Mouse (Mus musculus): Measurements from ENCODE around the gene Ak5. TPM values are rescaled to one million over a fixed set of nuclear protein-coding genes. Genes with fewer than 3 reads are reported as not detected.
"Not testable (repeated sequence)": the region's sequence is repeated elsewhere in the genome, so short reads cannot be mapped to it uniquely, and the experiment has no call there.

The Ak5 gene
- 1.0 and 1.7 TPM in 2 replicates for polyA plus RNA-seq (2015; fragmentation: Nextera tagmentation; extraction: Ambion mirVana)

- Histone ChIP-seq H3K9ac (peak within 1 kb of the TSS; percentile 73), H3K4me3 (peak within 1 kb of the TSS; percentile 56), H3K9me3 (no peaks in the 10 kb centered on the region), H3K4me2 (peak within 1 kb of the TSS; percentile 91), H3K4me1 (peaks cover 12% of the 10 kb centered on the region), H3K27me3 (peaks cover 47% of the 10 kb centered on the region), H3K36me3 (no peaks in the 10 kb centered on the region), H3K27ac (no peak within 1 kb of the TSS)
- 0 out of 2 replicates have a peak, but pooled peaks have one; percentile 37 for ATAC-seq (ENCODE audit: insufficient number of reproducible peaks, insufficient read depth, low FRiP score, low TSS enrichment, low read depth)
- WGBS: 8% methylated on average over 3 of the region's 5 CpGs
Measured at GRCm38 (mm10) chr3:152668239-152668638, at the start of gene Ak5. Gene Ak5, minus strand, starts transcription at chr3:152668360.

- peak within 1 kb of the TSS; percentile 89 for H3K9ac ChIP-seq
- H3K4me3 ChIP-seq: peak within 1 kb of the TSS; percentile 94
- no peaks in the 10 kb centered on the region for H3K27me3 ChIP-seq
- H3K4me1 ChIP-seq: peaks cover 9% of the 10 kb centered on the region
- WGBS: under 1% methylated on average over 48 of the region's 48 CpGs
- peak; percentile 62; the same call in 1 of the 2 replicates for ATAC-seq (ENCODE audit: insufficient number of reproducible peaks, insufficient read depth, low FRiP score, low TSS enrichment, low read depth)
- H3K36me3 ChIP-seq: peaks cover 8% of the 10 kb centered on the region; the same call in 1 of the 2 replicates
- H3K27ac ChIP-seq: no peak within 1 kb of the TSS
- H3K9me3 ChIP-seq: no peaks in the 10 kb centered on the region
- H3K4me2 ChIP-seq: peak within 1 kb of the TSS; percentile 83
Measured at GRCm38 (mm10) chr3:152713991-152714902, 46.1 kb upstream of the Ak5 start, which contains the start of gene Pigk. Gene Pigk, plus strand, starts transcription at chr3:152714100.

- H3K4me3 ChIP-seq: no peak overlapping the region
- WGBS: 70% methylated on average over 4 of the region's 4 CpGs
- ATAC-seq (ENCODE audit: insufficient number of reproducible peaks, insufficient read depth, low FRiP score, low TSS enrichment, low read depth): no peak
- H3K9ac ChIP-seq: no peak overlapping the region
- peaks cover 9% of the 10 kb centered on the region for H3K4me1 ChIP-seq
- no peaks in the 10 kb centered on the region for H3K27me3 ChIP-seq
- H3K27ac ChIP-seq: no peak overlapping the region
- no peak overlapping the region for H3K4me2 ChIP-seq
- H3K9me3 ChIP-seq: no peaks in the 10 kb centered on the region
- no peaks in the 10 kb centered on the region for H3K36me3 ChIP-seq
Measured at GRCm38 (mm10) chr3:152712957-152713356, 44.8 kb upstream of the Ak5 start.

- no peaks in the 10 kb centered on the region for H3K9me3 ChIP-seq
- no peak for ATAC-seq (ENCODE audit: insufficient number of reproducible peaks, insufficient read depth, low FRiP score, low TSS enrichment, low read depth)
- peaks cover 5% of the 10 kb centered on the region for H3K4me1 ChIP-seq
- WGBS: 41% methylated on average over 3 of the region's 3 CpGs
- H3K27ac ChIP-seq: no peak overlapping the region
- no peaks in the 10 kb centered on the region for H3K36me3 ChIP-seq
- H3K27me3 ChIP-seq: no peaks in the 10 kb centered on the region
- H3K4me3 ChIP-seq: no peak overlapping the region
- no peak overlapping the region for H3K9ac ChIP-seq
- no peak overlapping the region for H3K4me2 ChIP-seq
Measured at GRCm38 (mm10) chr3:152709936-152710335, 41.8 kb upstream of the Ak5 start.

GRCm38 (mm10) chr3:152707321-152707823 is 39.2 kb upstream of the Ak5 start:
- 80% methylated on average over 5 of the region's 5 CpGs for WGBS
- ATAC-seq (ENCODE audit: insufficient number of reproducible peaks, insufficient read depth, low FRiP score, low TSS enrichment, low read depth): no peak
- H3K9ac ChIP-seq: no peak overlapping the region
- no peak overlapping the region for H3K4me2 ChIP-seq
- H3K4me1 ChIP-seq: no peaks in the 10 kb centered on the region
- H3K9me3 ChIP-seq: no peaks in the 10 kb centered on the region
- H3K27ac ChIP-seq: no peak overlapping the region
- no peaks in the 10 kb centered on the region for H3K27me3 ChIP-seq
- H3K4me3 ChIP-seq: no peak overlapping the region
- H3K36me3 ChIP-seq: no peaks in the 10 kb centered on the region

GRCm38 (mm10) chr3:152706901-152707300 is 38.7 kb upstream of the Ak5 start:
- no peak overlapping the region for H3K9ac ChIP-seq
- H3K27me3 ChIP-seq: no peaks in the 10 kb centered on the region
- H3K36me3 ChIP-seq: no peaks in the 10 kb centered on the region
- WGBS: 87% methylated on average over 2 of the region's 2 CpGs
- no peak overlapping the region for H3K27ac ChIP-seq
- ATAC-seq (ENCODE audit: insufficient number of reproducible peaks, insufficient read depth, low FRiP score, low TSS enrichment, low read depth): no peak
- H3K4me2 ChIP-seq: no peak overlapping the region
- H3K4me1 ChIP-seq: no peaks in the 10 kb centered on the region
- no peaks in the 10 kb centered on the region for H3K9me3 ChIP-seq
- H3K4me3 ChIP-seq: no peak overlapping the region

- H3K27ac ChIP-seq: no peak overlapping the region
- no peak overlapping the region for H3K4me3 ChIP-seq
- ATAC-seq (ENCODE audit: insufficient number of reproducible peaks, insufficient read depth, low FRiP score, low TSS enrichment, low read depth): no peak
Measured at GRCm38 (mm10) chr3:152705826-152706225, 37.7 kb upstream of the Ak5 start.

GRCm38 (mm10) chr3:152702274-152702843 is 34.2 kb upstream of the Ak5 start:
- no peak overlapping the region for H3K9ac ChIP-seq
- no peaks in the 10 kb centered on the region for H3K36me3 ChIP-seq
- H3K9me3 ChIP-seq: no peaks in the 10 kb centered on the region
- no peak overlapping the region for H3K27ac ChIP-seq
- peak overlapping the region; percentile 44 for H3K4me2 ChIP-seq
- H3K4me3 ChIP-seq: peak overlapping the region; percentile 27
- 53% methylated on average over 8 of the region's 8 CpGs for WGBS
- no peaks in the 10 kb centered on the region for H3K27me3 ChIP-seq
- no peaks in the 10 kb centered on the region for H3K4me1 ChIP-seq
- no peak for ATAC-seq (ENCODE audit: insufficient number of reproducible peaks, insufficient read depth, low FRiP score, low TSS enrichment, low read depth)

More at GRCm38 (mm10) chr3:152705826-152706225, 37.7 kb upstream of the Ak5 start:
- Histone ChIP-seq H3K9ac (no peak overlapping the region), H3K4me2 (no peak overlapping the region), H3K36me3 (no peaks in the 10 kb centered on the region), H3K9me3 (no peaks in the 10 kb centered on the region), H3K4me1 (no peaks in the 10 kb centered on the region), H3K27me3 (no peaks in the 10 kb centered on the region)
- 77% methylated on average over 5 of the region's 5 CpGs for WGBS

- WGBS: 91% methylated on average over 8 of the region's 8 CpGs
- peak; percentile 69; the same call in 1 of the 2 replicates for ATAC-seq (ENCODE audit: insufficient number of reproducible peaks, insufficient read depth, low FRiP score, low TSS enrichment, low read depth)
Measured at GRCm38 (mm10) chr3:152701536-152701935, 33.4 kb upstream of the Ak5 start.

GRCm38 (mm10) chr3:152699261-152699660 is 31.1 kb upstream of the Ak5 start:
- Histone ChIP-seq H3K9ac (no peak overlapping the region), H3K9me3 (no peaks in the 10 kb centered on the region), H3K36me3 (no peaks in the 10 kb centered on the region), H3K4me2 (no peak overlapping the region), H3K27me3 (no peaks in the 10 kb centered on the region), H3K4me3 (no peak overlapping the region), H3K4me1 (no peaks in the 10 kb centered on the region), H3K27ac (no peak overlapping the region)
- WGBS: 49% methylated on average over 8 of the region's 8 CpGs
- no peak for ATAC-seq (ENCODE audit: insufficient number of reproducible peaks, insufficient read depth, low FRiP score, low TSS enrichment, low read depth)

More at GRCm38 (mm10) chr3:152701536-152701935, 33.4 kb upstream of the Ak5 start:
- not testable (repeated sequence) for H3K4me3 ChIP-seq, H3K4me1 ChIP-seq, H3K9ac ChIP-seq, H3K27me3 ChIP-seq, H3K36me3 ChIP-seq, H3K9me3 ChIP-seq, H3K27ac ChIP-seq, H3K4me2 ChIP-seq

GRCm38 (mm10) chr3:152698017-152698416 is 29.9 kb upstream of the Ak5 start:
- H3K4me1 ChIP-seq: no peaks in the 10 kb centered on the region
- 83% methylated on average over 5 of the region's 5 CpGs for WGBS
- H3K9me3 ChIP-seq: no peaks in the 10 kb centered on the region

More at GRCm38 (mm10) chr3:152698017-152698416, 29.9 kb upstream of the Ak5 start:
- no peak overlapping the region for H3K4me2 ChIP-seq
- no peaks in the 10 kb centered on the region for H3K36me3 ChIP-seq
- no peaks in the 10 kb centered on the region for H3K27me3 ChIP-seq
- H3K27ac ChIP-seq: no peak overlapping the region
- H3K4me3 ChIP-seq: no peak overlapping the region
- no peak overlapping the region for H3K9ac ChIP-seq
- no peak for ATAC-seq (ENCODE audit: insufficient number of reproducible peaks, insufficient read depth, low FRiP score, low TSS enrichment, low read depth)
